Comparison of ENCODE assay signal across 16 mouse cellular contexts in genomic region chr13:94706641-94707053, GRCm38 (mm10).
DNase-seq lines count a peak whose midpoint lies in the region; ATAC-seq lines count a peak whose summit lies in the region.
"Had no signal": no experiment of that assay in that cellular context is flagged by ENCODE, and none has a peak within 500 bp of the region (broad histone marks: within the 10 kb centered on the region; RNA-seq: fewer than 3 reads in every experiment).

No protein-coding gene starts in this region.

- no peaks in the 10 kb centered on the region for H3K9me3 ChIP-seq in forebrain, embryonic 12.5 days
- H3K9me3 ChIP-seq in forebrain, embryonic 13.5 days (replicated peaks) = no peaks in the 10 kb centered on the region
- no peaks in the 10 kb centered on the region for H3K9me3 ChIP-seq in midbrain, embryonic 13.5 days
- H3K9me3 ChIP-seq in midbrain, embryonic 15.5 days = no peaks in the 10 kb centered on the region
- no peaks in the 10 kb centered on the region for H3K9me3 ChIP-seq in hindbrain, embryonic 15.5 days
- H3K9me3 ChIP-seq in heart, embryonic 11.5 days (replicated peaks; ENCODE audit: control insufficient read depth, low read length) = no peaks in the 10 kb centered on the region
- H3K9me3 ChIP-seq: G1E; liver, embryonic 12.5 days had no signal

- no peak overlapping the region for H3K4me2 ChIP-seq in forebrain, embryonic 12.5 days
- no peak overlapping the region for H3K4me2 ChIP-seq in forebrain, embryonic 13.5 days
- H3K4me2 ChIP-seq in midbrain, embryonic 13.5 days (replicated peaks) = no peak overlapping the region; the same call in 1 of the 2 replicates
- H3K4me2 ChIP-seq in midbrain, embryonic 15.5 days = no peak overlapping the region
- no peak overlapping the region for H3K4me2 ChIP-seq in hindbrain, embryonic 15.5 days
- no peak overlapping the region for H3K4me2 ChIP-seq in heart, embryonic 11.5 days
- H3K4me2 ChIP-seq: liver, embryonic 12.5 days had no signal

- H3K9ac ChIP-seq in forebrain, embryonic 12.5 days = no peak overlapping the region
- H3K9ac ChIP-seq in forebrain, embryonic 13.5 days = no peak overlapping the region
- no peak overlapping the region for H3K9ac ChIP-seq in midbrain, embryonic 13.5 days (replicated peaks)
- no peak overlapping the region for H3K9ac ChIP-seq in midbrain, embryonic 15.5 days
- H3K9ac ChIP-seq in hindbrain, embryonic 15.5 days = no peak overlapping the region
- H3K9ac ChIP-seq in heart, embryonic 11.5 days (ENCODE audit: low read depth, low read length) = no peak overlapping the region
- H3K9ac ChIP-seq: liver, embryonic 12.5 days had no signal

- peak overlapping the region; percentile 37; the same call in 1 of the 2 replicates for H3K27ac ChIP-seq in forebrain, embryonic 12.5 days
- no peak overlapping the region for H3K27ac ChIP-seq in forebrain, embryonic 13.5 days
- H3K27ac ChIP-seq in midbrain, embryonic 13.5 days = no peak overlapping the region
- H3K27ac ChIP-seq in midbrain, embryonic 15.5 days = no peak overlapping the region
- H3K27ac ChIP-seq in hindbrain, embryonic 15.5 days (replicated peaks) = 0 out of 2 replicates have a peak overlapping the region, but pooled peaks have one; percentile 9
- no peak overlapping the region for H3K27ac ChIP-seq in heart, embryonic 11.5 days (ENCODE audit: low read depth, low read length)
- H3K27ac ChIP-seq: gastrocnemius, adult 2 months; liver, embryonic 12.5 days; stomach, postnatal 0 days had no signal

- DNase-seq in spleen, postnatal 10 days (ENCODE audit: low spot score in 2 of 2) = no peak
- DNase-seq: gastrocnemius, adult 2 months; heart, postnatal 14 days; kidney, adult 11 months; kidney, postnatal 25 days had no signal

- peaks cover 53% of the 10 kb centered on the region for H3K4me1 ChIP-seq in forebrain, embryonic 12.5 days
- peaks cover 51% of the 10 kb centered on the region for H3K4me1 ChIP-seq in forebrain, embryonic 13.5 days
- H3K4me1 ChIP-seq in midbrain, embryonic 13.5 days (replicated peaks) = peaks cover 52% of the 10 kb centered on the region
- H3K4me1 ChIP-seq in midbrain, embryonic 15.5 days = peaks cover 33% of the 10 kb centered on the region
- peaks cover 27% of the 10 kb centered on the region for H3K4me1 ChIP-seq in hindbrain, embryonic 15.5 days (replicated peaks)
- peaks cover 9% of the 10 kb centered on the region for H3K4me1 ChIP-seq in heart, embryonic 11.5 days (ENCODE audit: control insufficient read depth, insufficient read depth, low read length)

- ATAC-seq in forebrain, embryonic 12.5 days (ENCODE audit: low FRiP score) = no peak
- no peak for ATAC-seq in forebrain, embryonic 13.5 days
- ATAC-seq in midbrain, embryonic 13.5 days = peak; percentile 27
- no peak for ATAC-seq in midbrain, embryonic 15.5 days (replicated peaks)
- no peak for ATAC-seq in hindbrain, embryonic 15.5 days (ENCODE audit: low FRiP score, low read depth)
- no peak for ATAC-seq in heart, embryonic 11.5 days (replicated peaks; ENCODE audit: insufficient number of reproducible peaks, low FRiP score, low TSS enrichment)
- ATAC-seq in erythroid progenitor cell, adult 5-6 weeks (replicated peaks; ENCODE audit: low FRiP score, poor library complexity, severe bottlenecking) = no peak
- ATAC-seq: liver, embryonic 12.5 days; lung, postnatal 0 days had no signal

- H3K36me3 ChIP-seq in forebrain, embryonic 12.5 days (replicated peaks) = no peaks in the 10 kb centered on the region
- H3K36me3 ChIP-seq in forebrain, embryonic 13.5 days (ENCODE audit: poor library complexity, severe bottlenecking) = no peaks in the 10 kb centered on the region
- H3K36me3 ChIP-seq in midbrain, embryonic 13.5 days = no peaks in the 10 kb centered on the region
- no peaks in the 10 kb centered on the region for H3K36me3 ChIP-seq in midbrain, embryonic 15.5 days (replicated peaks)
- no peaks in the 10 kb centered on the region for H3K36me3 ChIP-seq in hindbrain, embryonic 15.5 days
- no peaks in the 10 kb centered on the region for H3K36me3 ChIP-seq in heart, embryonic 11.5 days (ENCODE audit: control insufficient read depth, insufficient read depth, low read length)
- H3K36me3 ChIP-seq: G1E; liver, embryonic 12.5 days had no signal

- WGBS in forebrain, embryonic 12.5 days = 2% methylated on average over 7 of the region's 7 CpGs
- WGBS in forebrain, embryonic 13.5 days = 2% methylated on average over 7 of the region's 7 CpGs
- WGBS in midbrain, embryonic 13.5 days = under 1% methylated on average over 7 of the region's 7 CpGs
- 4% methylated on average over 7 of the region's 7 CpGs for WGBS in midbrain, embryonic 15.5 days
- WGBS in hindbrain, embryonic 15.5 days = 2% methylated on average over 7 of the region's 7 CpGs
- 9% methylated on average over 7 of the region's 7 CpGs for WGBS in heart, embryonic 11.5 days (ENCODE audit: insufficient replicate concordance)

- H3K4me3 ChIP-seq in forebrain, embryonic 12.5 days (replicated peaks) = no peak overlapping the region
- H3K4me3 ChIP-seq in forebrain, embryonic 13.5 days = no peak overlapping the region
- no peak overlapping the region for H3K4me3 ChIP-seq in midbrain, embryonic 13.5 days (replicated peaks)
- no peak overlapping the region for H3K4me3 ChIP-seq in midbrain, embryonic 15.5 days
- no peak overlapping the region for H3K4me3 ChIP-seq in hindbrain, embryonic 15.5 days
- no peak overlapping the region for H3K4me3 ChIP-seq in heart, embryonic 11.5 days (ENCODE audit: low read depth, low read length)
- H3K4me3 ChIP-seq: gastrocnemius, adult 2 months; liver, embryonic 12.5 days had no signal

- peaks cover 86% of the 10 kb centered on the region for H3K27me3 ChIP-seq in forebrain, embryonic 12.5 days
- peaks cover 96% of the 10 kb centered on the region for H3K27me3 ChIP-seq in forebrain, embryonic 13.5 days
- H3K27me3 ChIP-seq in midbrain, embryonic 13.5 days = peaks cover 94% of the 10 kb centered on the region
- H3K27me3 ChIP-seq in midbrain, embryonic 15.5 days (replicated peaks) = peaks cover 64% of the 10 kb centered on the region
- peaks cover 68% of the 10 kb centered on the region for H3K27me3 ChIP-seq in hindbrain, embryonic 15.5 days
- H3K27me3 ChIP-seq in heart, embryonic 11.5 days (ENCODE audit: control insufficient read depth, insufficient read depth, low read length) = peaks cover 84% of the 10 kb centered on the region

Comparison
In these comparisons a context has a peak if more than half of its experiments do, and no peak if none do; other contexts are left out.
1. H3K27ac ChIP-seq: peak in forebrain, embryonic 12.5 days (single experiment) and hindbrain, embryonic 15.5 days (single experiment); none in forebrain, embryonic 13.5 days (single experiment), midbrain, embryonic 13.5 days (single experiment), midbrain, embryonic 15.5 days (single experiment) and heart, embryonic 11.5 days (single experiment).